Mouse (Mus musculus) liver, postnatal 0 days (tissue): ENCODE data around the gene Ccng1.

Experiments used
- CTCF ChIP-seq: sonication (generic); IDR thresholded peaks from 2 replicates; pipeline ENCODE4 v1.5.1; 2016; ENCODE audit warnings: antibody characterized with exemption, low read depth
- EP300 ChIP-seq: IDR thresholded peaks from 2 replicates; pipeline ENCODE4 v1.6.1; 2016; ENCODE audit warnings: antibody characterized with exemption, low read depth, mild to moderate bottlenecking

DNA sequence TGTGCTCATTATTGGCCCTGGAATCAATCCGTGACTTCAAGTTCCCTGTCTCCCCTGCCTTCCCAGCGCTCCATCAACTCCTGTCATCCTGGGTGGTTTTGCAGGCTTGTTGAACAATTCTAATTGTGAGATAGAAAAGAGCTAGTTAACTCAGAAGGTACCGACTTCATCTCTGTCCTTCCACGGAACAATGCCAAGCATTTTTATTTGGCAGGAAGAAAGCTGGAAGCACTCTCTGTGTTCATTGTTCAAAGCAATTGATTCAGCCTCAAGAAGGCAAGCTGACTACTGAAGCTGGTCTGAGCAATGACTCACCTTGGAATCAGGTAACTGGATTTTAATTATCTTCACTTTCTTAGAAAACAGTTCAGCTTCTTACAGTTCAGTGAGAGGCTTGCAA, 34.6 kb upstream of the Ccng1 start:
- no peak for TF ChIP-seq CTCF
- TF ChIP-seq EP300: no peak
